Mouse (Mus musculus) liver, embryonic 11.5 days (tissue): ENCODE data around the gene Sptbn1. TPM values are rescaled to one million over a fixed set of nuclear protein-coding genes. Genes with fewer than 3 reads are reported as not detected.
"Not testable (repeated sequence)": the region's sequence is repeated elsewhere in the genome, so short reads cannot be mapped to it uniquely, and the experiment has no call there.

Source experiments
- ATAC-seq: fragments of 200-750 bp; cut with Nextera tagmentation; replicated peaks from 2 replicates; pipeline ENCODE4 v1.8.0; 2017; ENCODE audit warnings: moderate number of reproducible peaks, mild to moderate bottlenecking, moderate TSS enrichment, moderate library complexity; ENCODE audit not compliant: low FRiP score
- DNase-seq: peaks from one replicate; pipeline ENCODE4 v3.0.0-alpha.2; 2017; ENCODE audit warnings: low spot score
- H3K27ac ChIP-seq: fragments of 300-500 bp; sonication (generic); 2 replicates; pipeline ENCODE4 v1.5.1; 2014; ENCODE audit warnings: mild to moderate bottlenecking, low read depth, low read length, control low read depth
- H3K27me3 ChIP-seq: fragments of 300-500 bp; sonication (generic); replicated peaks from 2 replicates; pipeline ENCODE4 v1.6.1; 2014; ENCODE audit warnings: low read length, mixed read lengths; ENCODE audit not compliant: control insufficient read depth, insufficient read depth
- H3K36me3 ChIP-seq: fragments of 300-500 bp; sonication (generic); 2 replicates; pipeline ENCODE4 v1.6.1; 2014; ENCODE audit warnings: mild to moderate bottlenecking, low read length, moderate library complexity, mixed read lengths; ENCODE audit not compliant: control insufficient read depth, insufficient read depth
- H3K4me1 ChIP-seq: fragments of 300-500 bp; sonication (generic); replicated peaks from 2 replicates; pipeline ENCODE4 v1.6.1; 2014; ENCODE audit warnings: low read length, mixed read lengths; ENCODE audit not compliant: control insufficient read depth, insufficient read depth
- H3K4me2 ChIP-seq: fragments of 300-500 bp; sonication (generic); 2 replicates; pipeline ENCODE4 v1.6.1; 2014; ENCODE audit warnings: mild to moderate bottlenecking, control low read depth, moderate library complexity
- H3K4me3 ChIP-seq: fragments of 300-500 bp; sonication (generic); 2 replicates; pipeline ENCODE4 v1.5.1; 2014; ENCODE audit warnings: low read depth, low read length, control low read depth
- H3K9ac ChIP-seq: fragments of 300-500 bp; sonication (generic); 2 replicates; pipeline ENCODE4 v1.6.1; 2014; ENCODE audit warnings: low read depth, low read length, control low read depth
- H3K9me3 ChIP-seq: fragments of 300-500 bp; sonication (generic); 2 replicates; pipeline ENCODE4 v1.6.1; 2016; ENCODE audit warnings: low read length, inconsistent platforms, mixed read lengths; ENCODE audit not compliant: control insufficient read depth
- WGBS: fragments of 180-500 bp; shearing (Covaris S2); extraction: QIAGEN DNeasy Blood & Tissue Kit; methylation state at CpG from one replicate; pipeline ENCODE4 v1.1.7; 2014; 5-methylcytosine and 5-hydroxymethylcytosine counted together
- polyA plus RNA-seq: library from polyadenylated mRNA; unstranded; fragments of >200 nt; fragmentation: Nextera tagmentation; extraction: Ambion mirVana; gene quantifications from 2 replicates; pipeline ENCODE4 v1.2.1, GENCODE M21; 2014

Sptbn1 gene
- polyA plus RNA-seq, 1 experiment from 2014 or later = 45.8 TPM

DNA sequence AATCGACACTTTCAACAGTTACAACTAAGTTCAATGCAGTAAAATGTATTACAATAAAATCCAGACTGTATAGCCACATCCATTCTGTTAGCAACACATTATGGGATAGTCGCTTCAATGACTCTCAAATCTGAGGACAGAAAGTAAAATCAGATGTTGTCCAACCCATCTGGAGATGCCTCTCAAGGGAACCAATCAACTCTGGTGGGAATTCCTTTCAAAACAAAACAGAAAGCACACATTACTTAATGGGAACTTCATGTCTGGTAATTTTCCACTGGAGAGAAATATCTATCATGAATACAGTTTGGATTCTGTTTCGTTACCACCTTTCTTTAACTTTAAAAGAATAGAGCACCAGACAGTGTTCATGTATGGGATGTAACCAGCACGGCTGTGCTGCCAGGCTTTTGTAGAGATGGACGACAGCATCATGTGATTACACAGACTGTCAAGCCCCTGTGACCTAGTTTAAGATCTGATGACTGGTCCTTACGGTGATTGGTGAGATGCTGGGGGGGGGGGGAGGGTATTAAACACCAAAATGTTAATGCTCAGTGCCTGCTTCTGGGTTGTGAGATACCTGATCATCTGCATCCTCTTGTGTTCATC, 9.1 kb downstream of the Sptbn1 start:
- no peaks in the 10 kb centered on the region for H3K27me3 ChIP-seq
- H3K9me3 ChIP-seq = no peaks in the 10 kb centered on the region
- no peak overlapping the region for H3K4me2 ChIP-seq
- H3K9ac ChIP-seq = no peak overlapping the region
- no peak overlapping the region for H3K27ac ChIP-seq
- no peaks in the 10 kb centered on the region for H3K4me1 ChIP-seq
- ATAC-seq (no peak), DNase-seq (no peak)
- no peaks in the 10 kb centered on the region for H3K36me3 ChIP-seq
- WGBS = 78% methylated on average over 6 of the region's 6 CpGs
- no peak overlapping the region for H3K4me3 ChIP-seq

DNA sequence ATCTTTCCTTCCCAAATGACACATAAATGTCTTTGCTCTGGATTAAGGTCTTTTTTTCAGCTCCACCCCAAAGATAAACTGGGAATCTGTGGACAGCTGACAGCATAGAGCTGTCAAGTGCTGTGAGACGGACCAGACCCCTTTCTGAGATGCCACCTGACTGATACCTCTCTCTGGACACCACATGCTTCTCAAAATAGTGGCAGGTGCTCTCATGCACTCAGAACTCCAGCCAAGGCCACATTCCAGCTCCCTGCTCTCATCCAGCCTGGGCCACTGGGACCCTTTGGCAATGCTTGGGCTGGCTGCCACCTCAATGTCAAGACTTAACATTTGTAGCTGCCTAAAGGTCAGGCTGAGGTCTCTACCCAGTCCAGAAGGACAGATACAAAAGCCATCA, 10.2 kb downstream of the Sptbn1 start:
- no peaks in the 10 kb centered on the region for H3K27me3 ChIP-seq
- H3K9me3 ChIP-seq = no peaks in the 10 kb centered on the region
- no peak for DNase-seq
- no peak overlapping the region for H3K4me2 ChIP-seq
- H3K4me1 ChIP-seq = no peaks in the 10 kb centered on the region
- H3K9ac ChIP-seq = no peak overlapping the region
- 33% methylated on average over 1 of the region's 1 CpGs for WGBS
- no peak overlapping the region for H3K4me3 ChIP-seq
- H3K27ac ChIP-seq = no peak overlapping the region
- no peak for ATAC-seq
- no peaks in the 10 kb centered on the region for H3K36me3 ChIP-seq

DNA sequence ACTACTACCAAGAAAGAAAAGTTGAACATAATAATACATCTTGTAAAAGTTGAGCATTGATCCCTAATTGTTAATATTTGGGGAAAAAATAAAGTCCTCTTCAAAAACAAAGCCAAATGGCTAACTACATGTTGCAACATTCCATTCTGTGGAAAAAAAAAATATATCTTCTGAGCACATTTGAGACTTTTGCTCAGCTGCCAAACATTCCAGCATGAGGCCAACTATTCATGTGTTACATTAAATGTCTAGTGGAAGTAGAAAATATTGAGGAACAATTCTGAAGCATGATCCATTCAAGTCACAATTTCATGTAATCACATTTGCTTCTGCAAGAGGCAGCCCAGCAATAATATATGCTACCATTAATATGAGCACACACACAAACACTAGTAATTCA, 10.9 kb downstream of the Sptbn1 start:
- H3K36me3 ChIP-seq = no peaks in the 10 kb centered on the region
- DNase-seq (no peak), ATAC-seq (no peak)
- H3K4me3 ChIP-seq = no peak overlapping the region
- H3K4me1 ChIP-seq = no peaks in the 10 kb centered on the region
- H3K9ac ChIP-seq = no peak overlapping the region
- H3K27ac ChIP-seq = no peak overlapping the region
- H3K4me2 ChIP-seq = no peak overlapping the region
- H3K27me3 ChIP-seq = no peaks in the 10 kb centered on the region
- no peaks in the 10 kb centered on the region for H3K9me3 ChIP-seq

DNA sequence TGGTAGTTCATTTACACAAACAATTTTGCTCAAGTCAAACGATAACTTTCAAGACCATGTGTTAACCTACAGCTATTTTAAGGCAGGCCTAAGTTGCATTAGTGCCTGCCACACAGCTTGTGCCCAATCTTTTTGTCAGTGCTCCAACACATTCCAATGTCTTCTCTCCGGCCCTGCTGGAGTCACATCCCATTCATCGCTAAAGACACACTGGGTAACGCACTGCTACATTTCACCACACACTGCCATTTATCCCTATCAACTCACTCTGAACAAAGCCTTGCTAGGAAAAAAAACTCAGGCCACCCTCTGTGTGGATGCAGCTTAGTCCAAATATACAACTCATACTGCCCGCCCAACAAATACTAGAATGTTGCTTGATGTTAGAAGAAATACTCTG, 11.5 kb downstream of the Sptbn1 start:
- no peaks in the 10 kb centered on the region for H3K4me1 ChIP-seq
- no peak overlapping the region for H3K4me3 ChIP-seq
- no peaks in the 10 kb centered on the region for H3K9me3 ChIP-seq
- no peaks in the 10 kb centered on the region for H3K27me3 ChIP-seq
- no peak for DNase-seq
- no peak overlapping the region for H3K27ac ChIP-seq
- H3K9ac ChIP-seq = no peak overlapping the region
- 81% methylated on average over 5 of the region's 5 CpGs for WGBS
- no peak overlapping the region for H3K4me2 ChIP-seq
- no peaks in the 10 kb centered on the region for H3K36me3 ChIP-seq
- no peak for ATAC-seq

DNA sequence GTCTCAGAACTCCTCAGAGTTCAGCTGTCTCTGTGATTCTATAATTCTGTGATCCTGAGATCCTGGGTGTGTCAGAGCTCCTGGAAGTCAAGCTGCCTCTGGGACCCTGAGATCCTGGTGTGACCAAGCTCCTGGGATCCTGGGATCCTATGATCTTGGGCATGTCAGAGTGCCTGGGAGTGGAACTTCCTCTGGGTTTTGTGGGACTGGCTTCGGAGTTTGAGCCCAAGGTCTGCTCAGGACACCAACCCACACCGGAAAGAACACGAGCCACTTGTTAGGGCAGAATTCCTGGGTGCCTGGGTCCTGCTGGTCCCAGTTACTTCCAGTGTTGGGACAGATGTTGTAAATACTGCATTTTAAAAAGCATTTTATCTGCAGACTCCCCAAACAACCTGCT, 12.8 kb downstream of the Sptbn1 start:
- H3K4me3 ChIP-seq, H3K4me1 ChIP-seq, H3K36me3 ChIP-seq, H3K9me3 ChIP-seq, H3K27ac ChIP-seq, DNase-seq, H3K9ac ChIP-seq, H3K27me3 ChIP-seq, H3K4me2 ChIP-seq, ATAC-seq: not testable (repeated sequence)
- 88% methylated on average over 3 of the region's 3 CpGs for WGBS

DNA sequence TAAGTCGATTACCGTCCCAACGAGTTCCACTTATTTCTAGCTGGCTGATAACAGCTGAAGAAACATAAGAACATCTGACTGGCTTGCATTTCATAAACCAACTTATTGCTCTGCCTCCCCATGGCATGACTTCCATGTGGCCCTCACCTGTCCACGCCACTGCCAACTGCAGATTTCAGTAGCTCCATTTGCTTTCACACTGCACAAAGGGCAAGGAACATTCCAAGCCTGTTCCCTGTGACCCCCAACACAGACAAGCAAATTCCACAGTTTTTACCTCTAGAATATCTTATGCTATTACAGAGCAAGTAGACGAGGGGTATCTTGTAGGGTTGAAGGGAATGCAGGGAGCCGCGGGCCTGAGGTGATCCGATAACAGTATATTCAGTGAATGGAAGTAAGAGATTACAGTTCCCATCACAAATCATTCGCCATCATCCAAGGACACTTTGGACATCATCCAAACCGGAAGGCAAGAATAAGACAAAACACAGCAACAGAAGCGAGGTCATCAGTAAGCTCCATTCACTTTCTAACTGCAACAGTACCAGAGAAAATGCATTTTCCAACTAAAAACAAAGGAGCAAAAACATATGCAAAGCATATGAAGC, 16.6 kb downstream of the Sptbn1 start:
- H3K4me3 ChIP-seq = no peak overlapping the region
- no peak for DNase-seq
- H3K9ac ChIP-seq = no peak overlapping the region
- H3K36me3 ChIP-seq = no peaks in the 10 kb centered on the region
- H3K27me3 ChIP-seq = no peaks in the 10 kb centered on the region
- no peaks in the 10 kb centered on the region for H3K4me1 ChIP-seq
- no peak for ATAC-seq
- no peaks in the 10 kb centered on the region for H3K9me3 ChIP-seq
- H3K27ac ChIP-seq = no peak overlapping the region
- 80% methylated on average over 11 of the region's 11 CpGs for WGBS
- no peak overlapping the region for H3K4me2 ChIP-seq

DNA sequence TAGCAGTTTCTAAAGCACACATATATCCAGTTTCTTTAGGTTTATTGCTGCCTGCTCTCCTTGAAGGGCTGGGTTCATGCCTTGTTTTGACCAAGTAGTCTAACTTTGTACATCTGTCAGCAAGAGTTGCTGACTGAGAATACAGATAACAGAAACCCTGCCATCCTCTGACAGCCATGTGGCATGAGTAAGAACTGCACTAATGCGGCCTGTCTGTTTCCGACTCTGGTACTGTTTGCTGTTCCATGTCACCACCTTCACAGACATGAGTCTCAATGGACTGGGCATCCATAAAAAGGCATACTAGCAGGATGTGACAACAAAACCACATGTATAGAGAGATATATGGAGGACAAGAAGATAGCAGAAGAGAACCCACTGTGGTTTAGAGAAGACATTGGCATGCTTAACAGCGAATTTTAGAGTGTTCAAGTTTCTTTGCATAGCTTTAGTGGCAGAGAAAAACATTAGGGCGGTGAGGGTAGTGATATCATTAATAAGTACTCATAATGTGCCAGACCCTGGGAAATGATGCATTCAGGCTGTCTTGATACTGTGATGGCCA, 18.4 kb downstream of the Sptbn1 start:
- WGBS = 78% methylated on average over 4 of the region's 4 CpGs
- H3K4me3 ChIP-seq = no peak overlapping the region
- no peaks in the 10 kb centered on the region for H3K36me3 ChIP-seq
- DNase-seq (no peak), ATAC-seq (no peak)
- peaks cover 7% of the 10 kb centered on the region for H3K4me1 ChIP-seq
- no peak overlapping the region for H3K9ac ChIP-seq
- no peaks in the 10 kb centered on the region for H3K9me3 ChIP-seq
- H3K27ac ChIP-seq = no peak overlapping the region
- H3K27me3 ChIP-seq = no peaks in the 10 kb centered on the region
- H3K4me2 ChIP-seq = no peak overlapping the region

DNA sequence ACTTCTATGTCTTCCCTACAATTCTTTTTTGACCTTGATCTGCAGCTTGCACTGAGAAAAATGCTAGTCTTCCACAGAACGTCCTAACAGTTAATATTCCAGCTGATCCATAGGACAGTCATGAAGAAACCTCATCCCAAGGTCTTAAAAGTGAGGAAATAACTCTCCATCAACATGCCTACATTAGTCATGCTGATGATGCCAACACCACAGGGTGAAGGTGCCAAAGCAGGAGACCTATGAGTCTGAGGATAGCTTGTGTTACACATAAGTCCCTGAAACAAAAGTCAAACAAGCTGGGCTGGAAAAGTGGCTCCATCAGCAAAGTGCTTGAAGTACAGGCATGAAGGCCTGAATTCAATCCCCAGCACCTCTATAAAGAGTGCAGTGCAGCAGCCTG, 20.9 kb downstream of the Sptbn1 start:
- ATAC-seq = no peak

DNA sequence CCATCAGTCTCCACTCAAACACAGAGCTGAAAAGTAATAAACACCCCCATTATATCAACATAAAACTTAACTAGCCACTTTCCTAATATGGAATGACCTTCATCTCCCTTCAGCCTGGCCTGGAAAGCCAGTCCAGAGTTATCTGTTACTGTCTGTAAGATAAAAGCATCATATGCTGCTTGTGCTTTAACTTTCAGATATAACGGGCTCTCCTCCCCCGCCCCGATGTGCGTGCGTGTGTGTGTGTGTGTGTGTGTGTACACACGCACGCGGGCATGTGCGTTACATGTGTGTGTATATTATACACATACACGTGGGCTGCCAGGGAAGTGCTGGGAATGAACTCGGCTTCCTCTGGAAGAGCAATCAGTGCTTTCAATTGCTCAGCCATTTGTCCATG, 21.8 kb downstream of the Sptbn1 start:
- Histone ChIP-seq H3K4me1 (peaks cover 7% of the 10 kb centered on the region), H3K27me3 (no peaks in the 10 kb centered on the region), H3K36me3 (no peaks in the 10 kb centered on the region), H3K9ac (no peak overlapping the region), H3K4me2 (no peak overlapping the region), H3K27ac (no peak overlapping the region), H3K9me3 (no peaks in the 10 kb centered on the region), H3K4me3 (no peak overlapping the region)
- ATAC-seq = no peak
- WGBS = 78% methylated on average over 11 of the region's 11 CpGs
- DNase-seq = no peak

More for the DNA sequence above, 20.9 kb downstream of the Sptbn1 start:
- Histone ChIP-seq H3K4me2 (no peak overlapping the region), H3K4me3 (no peak overlapping the region), H3K4me1 (peaks cover 7% of the 10 kb centered on the region), H3K27ac (no peak overlapping the region), H3K9me3 (no peaks in the 10 kb centered on the region), H3K27me3 (no peaks in the 10 kb centered on the region), H3K9ac (no peak overlapping the region), H3K36me3 (no peaks in the 10 kb centered on the region)
- WGBS = 79% methylated on average over 1 of the region's 1 CpGs
- DNase-seq = no peak
